Mouse (Mus musculus): ENCODE measurements at regions not wholly inside any gene's neighbourhood (a gene's known extent, or its start where the extent isn't known, plus 50 kb on each side); places are given as distances from the start of the nearest gene placed in this dataset.

- no peak overlapping the region for H3K27ac ChIP-seq (ENCODE audit: control insufficient read depth, insufficient read depth, low read depth, low read length)
- no peaks in the 10 kb centered on the region for H3K27me3 ChIP-seq (ENCODE audit: control insufficient read depth, insufficient read depth, low read length)
- TF ChIP-seq CTCF (IDR thresholded peaks at IDR 0.05; ENCODE audit: control insufficient read depth, insufficient read depth, insufficient replicate concordance, low read depth, low read length) (no peak), POLR2A (IDR thresholded peaks at IDR 0.05; ENCODE audit: control insufficient read depth, low read depth, low read length) (no peak)
- H3K36me3 ChIP-seq (ENCODE audit: control insufficient read depth, insufficient read depth, low read length) = no peaks in the 10 kb centered on the region
- H3K4me3 ChIP-seq (ENCODE audit: control insufficient read depth, low read depth, low read length) = no peak overlapping the region
- no peaks in the 10 kb centered on the region for H3K4me1 ChIP-seq (ENCODE audit: control insufficient read depth, insufficient read depth, low read length)
Measured at GRCm38 (mm10) chr7:69062506-69062905, 313.5 kb upstream of the Arrdc4 start.

GRCm38 (mm10) chr7:69062094-69062493 is 313.1 kb upstream of the Arrdc4 start:
- no peak overlapping the region for H3K4me3 ChIP-seq (ENCODE audit: control insufficient read depth, low read depth, low read length)
- no peaks in the 10 kb centered on the region for H3K27me3 ChIP-seq (ENCODE audit: control insufficient read depth, insufficient read depth, low read length)
- H3K36me3 ChIP-seq (ENCODE audit: control insufficient read depth, insufficient read depth, low read length) = no peaks in the 10 kb centered on the region
- H3K4me1 ChIP-seq (ENCODE audit: control insufficient read depth, insufficient read depth, low read length) = no peaks in the 10 kb centered on the region
- TF ChIP-seq CTCF (IDR thresholded peaks at IDR 0.05; ENCODE audit: control insufficient read depth, insufficient read depth, insufficient replicate concordance, low read depth, low read length) = no peak
- TF ChIP-seq POLR2A (IDR thresholded peaks at IDR 0.05; ENCODE audit: control insufficient read depth, low read depth, low read length) = no peak
- no peak overlapping the region for H3K27ac ChIP-seq (ENCODE audit: control insufficient read depth, insufficient read depth, low read depth, low read length)

GRCm38 (mm10) chr7:69061242-69061641 is 312.2 kb upstream of the Arrdc4 start:
- no peaks in the 10 kb centered on the region for H3K27me3 ChIP-seq (ENCODE audit: control insufficient read depth, insufficient read depth, low read length)
- no peak overlapping the region for H3K27ac ChIP-seq (ENCODE audit: control insufficient read depth, insufficient read depth, low read depth, low read length)
- H3K4me3 ChIP-seq (ENCODE audit: control insufficient read depth, low read depth, low read length) = no peak overlapping the region

GRCm38 (mm10) chr7:69016575-69016974 is 267.5 kb upstream of the Arrdc4 start:
- Histone ChIP-seq H3K4me3 (ENCODE audit: control insufficient read depth, low read depth, low read length) (no peak overlapping the region), H3K27ac (ENCODE audit: control insufficient read depth, insufficient read depth, low read depth, low read length) (no peak overlapping the region)

More at GRCm38 (mm10) chr7:69061242-69061641, 312.2 kb upstream of the Arrdc4 start:
- TF ChIP-seq POLR2A (IDR thresholded peaks at IDR 0.05; ENCODE audit: control insufficient read depth, low read depth, low read length) (no peak), CTCF (IDR thresholded peaks at IDR 0.05; ENCODE audit: control insufficient read depth, insufficient read depth, insufficient replicate concordance, low read depth, low read length) (no peak)
- Histone ChIP-seq H3K4me1 (ENCODE audit: control insufficient read depth, insufficient read depth, low read length) (no peaks in the 10 kb centered on the region), H3K36me3 (ENCODE audit: control insufficient read depth, insufficient read depth, low read length) (no peaks in the 10 kb centered on the region)

GRCm38 (mm10) chr7:69015047-69015446 is 266.0 kb upstream of the Arrdc4 start:
- Histone ChIP-seq H3K4me1 (ENCODE audit: control insufficient read depth, insufficient read depth, low read length) (no peaks in the 10 kb centered on the region), H3K27me3 (ENCODE audit: control insufficient read depth, insufficient read depth, low read length) (no peaks in the 10 kb centered on the region), H3K4me3 (ENCODE audit: control insufficient read depth, low read depth, low read length) (no peak overlapping the region), H3K36me3 (ENCODE audit: control insufficient read depth, insufficient read depth, low read length) (no peaks in the 10 kb centered on the region), H3K27ac (ENCODE audit: control insufficient read depth, insufficient read depth, low read depth, low read length) (no peak overlapping the region)
- TF ChIP-seq CTCF (IDR thresholded peaks at IDR 0.05; ENCODE audit: control insufficient read depth, insufficient read depth, insufficient replicate concordance, low read depth, low read length) = no peak
- TF ChIP-seq POLR2A (IDR thresholded peaks at IDR 0.05; ENCODE audit: control insufficient read depth, low read depth, low read length) = no peak

More at GRCm38 (mm10) chr7:69016575-69016974, 267.5 kb upstream of the Arrdc4 start:
- no peak for TF ChIP-seq POLR2A (IDR thresholded peaks at IDR 0.05; ENCODE audit: control insufficient read depth, low read depth, low read length)
- no peak for TF ChIP-seq CTCF (IDR thresholded peaks at IDR 0.05; ENCODE audit: control insufficient read depth, insufficient read depth, insufficient replicate concordance, low read depth, low read length)
- Histone ChIP-seq H3K4me1 (ENCODE audit: control insufficient read depth, insufficient read depth, low read length) (no peaks in the 10 kb centered on the region), H3K36me3 (ENCODE audit: control insufficient read depth, insufficient read depth, low read length) (no peaks in the 10 kb centered on the region), H3K27me3 (ENCODE audit: control insufficient read depth, insufficient read depth, low read length) (no peaks in the 10 kb centered on the region)

GRCm38 (mm10) chr7:69007237-69007636 is 258.2 kb upstream of the Arrdc4 start:
- no peak for TF ChIP-seq CTCF (IDR thresholded peaks at IDR 0.05; ENCODE audit: control insufficient read depth, insufficient read depth, insufficient replicate concordance, low read depth, low read length)
- TF ChIP-seq POLR2A (IDR thresholded peaks at IDR 0.05; ENCODE audit: control insufficient read depth, low read depth, low read length) = no peak
- Histone ChIP-seq H3K4me3 (ENCODE audit: control insufficient read depth, low read depth, low read length) (no peak overlapping the region), H3K27ac (ENCODE audit: control insufficient read depth, insufficient read depth, low read depth, low read length) (no peak overlapping the region), H3K4me1 (ENCODE audit: control insufficient read depth, insufficient read depth, low read length) (no peaks in the 10 kb centered on the region), H3K36me3 (ENCODE audit: control insufficient read depth, insufficient read depth, low read length) (no peaks in the 10 kb centered on the region), H3K27me3 (ENCODE audit: control insufficient read depth, insufficient read depth, low read length) (no peaks in the 10 kb centered on the region)

GRCm38 (mm10) chr7:68988061-68988460 is 239.0 kb upstream of the Arrdc4 start:
- H3K27ac ChIP-seq (ENCODE audit: control insufficient read depth, insufficient read depth, low read depth, low read length) = no peak overlapping the region
- no peak for TF ChIP-seq POLR2A (IDR thresholded peaks at IDR 0.05; ENCODE audit: control insufficient read depth, low read depth, low read length)
- no peak for TF ChIP-seq CTCF (IDR thresholded peaks at IDR 0.05; ENCODE audit: control insufficient read depth, insufficient read depth, insufficient replicate concordance, low read depth, low read length)
- no peak overlapping the region for H3K4me3 ChIP-seq (ENCODE audit: control insufficient read depth, low read depth, low read length)
- no peaks in the 10 kb centered on the region for H3K4me1 ChIP-seq (ENCODE audit: control insufficient read depth, insufficient read depth, low read length)
- no peaks in the 10 kb centered on the region for H3K36me3 ChIP-seq (ENCODE audit: control insufficient read depth, insufficient read depth, low read length)
- no peaks in the 10 kb centered on the region for H3K27me3 ChIP-seq (ENCODE audit: control insufficient read depth, insufficient read depth, low read length)

GRCm38 (mm10) chr7:68983937-68984336 is 234.9 kb upstream of the Arrdc4 start:
- TF ChIP-seq CTCF (IDR thresholded peaks at IDR 0.05; ENCODE audit: control insufficient read depth, insufficient read depth, insufficient replicate concordance, low read depth, low read length) (no peak), POLR2A (IDR thresholded peaks at IDR 0.05; ENCODE audit: control insufficient read depth, low read depth, low read length) (no peak)
- H3K4me1 ChIP-seq (ENCODE audit: control insufficient read depth, insufficient read depth, low read length) = no peaks in the 10 kb centered on the region
- 0 out of 2 replicates have a peak overlapping the region, but pooled peaks have one; percentile 13 for H3K27ac ChIP-seq (ENCODE audit: control insufficient read depth, insufficient read depth, low read depth, low read length)
- H3K4me3 ChIP-seq (ENCODE audit: control insufficient read depth, low read depth, low read length) = no peak overlapping the region
- no peaks in the 10 kb centered on the region for H3K36me3 ChIP-seq (ENCODE audit: control insufficient read depth, insufficient read depth, low read length)
- H3K27me3 ChIP-seq (ENCODE audit: control insufficient read depth, insufficient read depth, low read length) = no peaks in the 10 kb centered on the region

Data from testis, adult 2 months (tissue).